Mouse (Mus musculus) embryonic facial prominence, embryonic 15.5 days (tissue): ENCODE measurements at regions not wholly inside any gene's neighbourhood (a gene's known extent, or its start where the extent isn't known, plus 50 kb on each side); places are given as distances from the start of the nearest gene placed in this dataset.

Experiments used
- ATAC-seq: fragments of 200-750 bp; cut with Nextera tagmentation; 2 replicates; pipeline ENCODE4 v1.8.0; 2017; ENCODE audit warnings: low read depth, moderate TSS enrichment; ENCODE audit not compliant: insufficient number of reproducible peaks, low FRiP score, low TSS enrichment
- H3K27ac ChIP-seq: fragments of 300-500 bp; sonication (generic); replicated peaks from 2 replicates; pipeline ENCODE4 v1.5.1; 2015; ENCODE audit warnings: mild to moderate bottlenecking, inconsistent platforms
- H3K27me3 ChIP-seq: fragments of 300-500 bp; sonication (generic); 2 replicates; pipeline ENCODE4 v1.6.1; 2015; ENCODE audit warnings: inconsistent platforms
- H3K36me3 ChIP-seq: fragments of 300-500 bp; sonication (generic); 2 replicates; pipeline ENCODE4 v1.6.1; 2015; ENCODE audit warnings: mild to moderate bottlenecking, inconsistent platforms
- H3K4me1 ChIP-seq: fragments of 300-500 bp; sonication (generic); 2 replicates; pipeline ENCODE4 v1.6.1; 2015; ENCODE audit warnings: inconsistent platforms
- H3K4me2 ChIP-seq: fragments of 300-500 bp; sonication (generic); replicated peaks from 2 replicates; pipeline ENCODE4 v1.6.1; 2015; ENCODE audit warnings: mild to moderate bottlenecking, inconsistent platforms
- H3K4me3 ChIP-seq: fragments of 300-500 bp; sonication (generic); replicated peaks from 2 replicates; pipeline ENCODE4 v1.5.1; 2015; ENCODE audit warnings: mild to moderate bottlenecking, inconsistent platforms
- H3K9ac ChIP-seq: fragments of 300-500 bp; sonication (generic); 2 replicates; pipeline ENCODE4 v1.6.1; 2015; ENCODE audit warnings: inconsistent platforms
- H3K9me3 ChIP-seq: fragments of 300-500 bp; sonication (generic); replicated peaks from 2 replicates; pipeline ENCODE4 v1.6.1; 2016; ENCODE audit warnings: inconsistent platforms
- WGBS: fragments of 180-500 bp; shearing (Covaris S2); methylation state at CpG from one replicate; pipeline ENCODE4 v1.1.7; 2015; 5-methylcytosine and 5-hydroxymethylcytosine counted together

GRCm38 (mm10) chr1:184629194-184629593 is 103.2 kb downstream of the Hlx start:
- WGBS, result 81% methylated on average over 9 of the region's 9 CpGs
- Histone ChIP-seq H3K36me3 (no peaks in the 10 kb centered on the region), H3K9me3 (no peaks in the 10 kb centered on the region), H3K27ac (no peak overlapping the region), H3K4me2 (no peak overlapping the region), H3K9ac (no peak overlapping the region), H3K4me3 (no peak overlapping the region), H3K4me1 (peaks cover 5% of the 10 kb centered on the region; the same call in 1 of the 2 replicates), H3K27me3 (no peaks in the 10 kb centered on the region)
- ATAC-seq, result no peak

GRCm38 (mm10) chr1:184628566-184629168 is 103.8 kb downstream of the Hlx start:
- Histone ChIP-seq H3K4me3 (no peak overlapping the region), H3K9ac (no peak overlapping the region), H3K27ac (no peak overlapping the region), H3K4me1 (peaks cover 5% of the 10 kb centered on the region; the same call in 1 of the 2 replicates), H3K4me2 (no peak overlapping the region), H3K27me3 (no peaks in the 10 kb centered on the region), H3K9me3 (no peaks in the 10 kb centered on the region), H3K36me3 (no peaks in the 10 kb centered on the region)
- ATAC-seq, result no peak
- 73% methylated on average over 3 of the region's 3 CpGs for WGBS

GRCm38 (mm10) chr1:184622462-184622861 is 110.0 kb downstream of the Hlx start:
- Histone ChIP-seq H3K27ac (no peak overlapping the region), H3K27me3 (no peaks in the 10 kb centered on the region), H3K9me3 (no peaks in the 10 kb centered on the region), H3K4me1 (no peaks in the 10 kb centered on the region), H3K9ac (no peak overlapping the region), H3K4me3 (no peak overlapping the region), H3K4me2 (no peak overlapping the region), H3K36me3 (no peaks in the 10 kb centered on the region)
- ATAC-seq, result no peak
- WGBS, result 67% methylated on average over 3 of the region's 3 CpGs

GRCm38 (mm10) chr1:184621950-184622349 is 110.5 kb downstream of the Hlx start:
- Histone ChIP-seq H3K4me2 (no peak overlapping the region), H3K4me1 (no peaks in the 10 kb centered on the region), H3K9me3 (no peaks in the 10 kb centered on the region), H3K9ac (no peak overlapping the region), H3K27ac (no peak overlapping the region), H3K36me3 (no peaks in the 10 kb centered on the region), H3K27me3 (no peaks in the 10 kb centered on the region), H3K4me3 (no peak overlapping the region)
- ATAC-seq, result no peak
- WGBS, result 75% methylated on average over 15 of the region's 15 CpGs

GRCm38 (mm10) chr1:184617853-184618454 is 114.5 kb downstream of the Hlx start:
- H3K9ac ChIP-seq, result no peak overlapping the region
- no peak overlapping the region for H3K4me3 ChIP-seq
- no peaks in the 10 kb centered on the region for H3K9me3 ChIP-seq
- no peaks in the 10 kb centered on the region for H3K27me3 ChIP-seq
- H3K27ac ChIP-seq, result no peak overlapping the region
- H3K4me2 ChIP-seq, result no peak overlapping the region
- H3K36me3 ChIP-seq, result no peaks in the 10 kb centered on the region
- no peak for ATAC-seq
- WGBS, result 81% methylated on average over 8 of the region's 8 CpGs
- no peaks in the 10 kb centered on the region for H3K4me1 ChIP-seq

- no peak for ATAC-seq
- Histone ChIP-seq H3K4me3 (no peak overlapping the region), H3K9me3 (no peaks in the 10 kb centered on the region), H3K27ac (no peak overlapping the region), H3K27me3 (no peaks in the 10 kb centered on the region), H3K4me1 (no peaks in the 10 kb centered on the region), H3K4me2 (no peak overlapping the region), H3K36me3 (no peaks in the 10 kb centered on the region), H3K9ac (no peak overlapping the region)
- WGBS, result 64% methylated on average over 3 of the region's 3 CpGs
These were observed 116.4 kb downstream of the Hlx start for GRCm38 (mm10) chr1:184615991-184616390.

GRCm38 (mm10) chr1:184614699-184615415 is 117.6 kb downstream of the Hlx start:
- no peak for ATAC-seq
- Histone ChIP-seq H3K4me1 (no peaks in the 10 kb centered on the region), H3K4me3 (no peak overlapping the region), H3K4me2 (no peak overlapping the region), H3K9ac (no peak overlapping the region), H3K9me3 (no peaks in the 10 kb centered on the region), H3K36me3 (no peaks in the 10 kb centered on the region), H3K27ac (no peak overlapping the region), H3K27me3 (no peaks in the 10 kb centered on the region)
- 78% methylated on average over 21 of the region's 21 CpGs for WGBS

- no peak for ATAC-seq
- 65% methylated on average over 4 of the region's 4 CpGs for WGBS
- Histone ChIP-seq H3K4me1 (no peaks in the 10 kb centered on the region), H3K9ac (no peak overlapping the region), H3K4me3 (no peak overlapping the region), H3K36me3 (no peaks in the 10 kb centered on the region), H3K27ac (no peak overlapping the region), H3K4me2 (no peak overlapping the region), H3K27me3 (no peaks in the 10 kb centered on the region), H3K9me3 (no peaks in the 10 kb centered on the region)
These were observed 119.5 kb downstream of the Hlx start for GRCm38 (mm10) chr1:184612880-184613279.

GRCm38 (mm10) chr1:184608938-184609337 is 123.5 kb downstream of the Hlx start:
- H3K27ac ChIP-seq, result no peak overlapping the region
- ATAC-seq, result no peak
- H3K36me3 ChIP-seq, result no peaks in the 10 kb centered on the region
- H3K9ac ChIP-seq, result no peak overlapping the region
- H3K4me3 ChIP-seq, result no peak overlapping the region
- no peaks in the 10 kb centered on the region for H3K4me1 ChIP-seq
- 55% methylated on average over 5 of the region's 5 CpGs for WGBS
- H3K27me3 ChIP-seq, result no peaks in the 10 kb centered on the region
- no peak overlapping the region for H3K4me2 ChIP-seq
- no peaks in the 10 kb centered on the region for H3K9me3 ChIP-seq

- no peak overlapping the region for H3K9ac ChIP-seq
- H3K4me2 ChIP-seq, result no peak overlapping the region
- ATAC-seq, result no peak
- H3K4me1 ChIP-seq, result no peaks in the 10 kb centered on the region
- no peaks in the 10 kb centered on the region for H3K36me3 ChIP-seq
- no peak overlapping the region for H3K27ac ChIP-seq
- WGBS, result 62% methylated on average over 2 of the region's 2 CpGs
- H3K4me3 ChIP-seq, result no peak overlapping the region
- H3K9me3 ChIP-seq, result no peaks in the 10 kb centered on the region
- no peaks in the 10 kb centered on the region for H3K27me3 ChIP-seq
These were observed 124.1 kb downstream of the Hlx start for GRCm38 (mm10) chr1:184608338-184608737.

GRCm38 (mm10) chr1:184606541-184606940 is 125.9 kb downstream of the Hlx start:
- Histone ChIP-seq H3K27ac (no peak overlapping the region), H3K4me1 (no peaks in the 10 kb centered on the region), H3K27me3 (no peaks in the 10 kb centered on the region), H3K4me3 (no peak overlapping the region), H3K9me3 (no peaks in the 10 kb centered on the region), H3K4me2 (no peak overlapping the region), H3K9ac (no peak overlapping the region), H3K36me3 (no peaks in the 10 kb centered on the region)
- 72% methylated on average over 8 of the region's 8 CpGs for WGBS
- no peak for ATAC-seq
